Mouse (Mus musculus) stomach, postnatal 0 days (tissue): ENCODE results near the gene Paxx.

ENCODE experiments used
- CTCF ChIP-seq: IDR thresholded peaks from 2 replicates; pipeline ENCODE4 v1.5.1; 2016; ENCODE audit warnings: antibody characterized with exemption, low read depth, mild to moderate bottlenecking, moderate library complexity
- EP300 ChIP-seq: optimal IDR thresholded peaks from 2 replicates; pipeline ENCODE3; 2016; ENCODE audit warnings: antibody characterized with exemption

DNA sequence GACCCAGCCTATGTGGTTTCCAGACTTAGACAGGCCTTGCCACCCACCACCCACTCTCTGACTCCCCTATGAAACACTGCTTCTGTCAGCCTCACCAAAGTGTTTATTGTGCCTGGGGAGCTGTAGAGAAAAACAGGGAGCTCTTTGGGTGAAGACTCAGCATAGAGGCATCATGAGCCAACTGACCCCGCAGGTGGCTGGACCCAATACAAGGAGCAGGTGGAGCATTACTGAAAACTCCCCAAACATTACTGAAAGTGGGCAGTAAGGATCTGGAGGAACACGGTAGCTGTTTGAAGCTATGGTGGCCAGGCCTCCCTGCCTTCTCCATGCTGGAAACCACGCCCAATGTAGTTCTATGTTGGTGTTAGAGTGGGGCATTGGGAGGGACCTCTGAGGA, 2.7 kb upstream of the Paxx start:
- TF ChIP-seq EP300, result no peak
- TF ChIP-seq CTCF, result no peak
